Mouse (Mus musculus): ENCODE results near the gene Neurod2. TPM values are rescaled to one million over a fixed set of nuclear protein-coding genes. Genes with fewer than 3 reads are reported as not detected.

The Neurod2 gene
- total RNA-seq, 1 experiment: not detected

DNA sequence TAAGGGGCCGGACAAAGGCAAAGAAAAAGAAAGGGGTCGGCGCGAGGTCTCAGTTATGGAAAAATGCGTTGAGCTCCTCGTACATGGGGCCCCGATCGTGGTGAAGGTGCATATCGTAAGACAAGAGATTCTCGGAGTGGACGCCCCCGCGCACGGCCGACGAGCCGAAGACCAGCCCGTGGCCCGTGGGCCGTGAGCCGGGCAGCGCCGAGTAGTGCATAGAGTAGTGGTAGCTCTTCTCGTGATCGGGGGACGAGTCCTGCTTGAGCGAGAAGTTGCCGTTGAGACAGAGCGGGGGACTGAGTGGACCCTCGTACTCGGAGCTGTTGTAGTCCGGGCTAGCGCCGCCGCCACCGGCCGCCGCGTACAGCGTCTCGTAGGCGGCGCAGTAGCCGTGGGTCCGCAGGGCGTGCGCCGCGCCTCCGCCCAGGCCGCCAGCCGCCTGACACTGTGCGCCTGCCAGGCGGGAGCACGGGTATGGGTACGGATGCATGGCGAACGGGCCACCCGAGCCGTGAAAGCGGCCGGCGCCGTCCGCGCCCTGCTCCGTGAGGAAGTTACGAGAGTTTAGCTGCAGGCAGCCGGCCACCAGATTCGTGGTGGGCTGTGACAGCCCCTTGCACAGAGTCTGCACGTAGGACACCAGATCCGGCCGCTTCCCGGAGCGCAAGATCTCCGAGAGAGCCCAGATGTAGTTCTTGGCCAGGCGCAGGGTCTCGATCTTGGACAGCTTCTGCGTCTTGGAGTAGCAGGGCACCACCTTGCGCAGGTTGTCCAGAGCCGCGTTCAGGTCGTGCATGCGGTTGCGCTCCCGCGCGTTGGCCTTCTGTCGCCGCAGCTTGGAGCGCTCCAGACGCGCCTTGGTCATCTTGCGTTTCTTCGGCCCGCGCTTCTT, 2.1 kb downstream of the Neurod2 start:
- Histone ChIP-seq H3K27ac (ENCODE audit: insufficient read depth, low read depth, low read length, poor library complexity, severe bottlenecking) (no peak overlapping the region), H3K4me1 (ENCODE audit: control insufficient read depth in 2 of 2, insufficient read depth in 2 of 2, low read length in 2 of 2, poor library complexity in 1 of 2) (peaks cover 0 to 4% of the 10 kb centered on the region in 2 experiments; a peak in 1 of 4 replicates), H3K4me3 (ENCODE audit: insufficient read depth in 1 of 2, low read depth in 1 of 2, low read length in 2 of 2, poor library complexity in 1 of 2, severe bottlenecking in 1 of 2) (peak overlapping the region; percentile 47 to 56; a peak in 3 of 4 replicates), H3K9me3 (ENCODE audit: control insufficient read depth, insufficient read depth, low read depth, low read length) (no peaks in the 10 kb centered on the region), H3K9ac (ENCODE audit: insufficient read depth, low read depth, low read length, poor library complexity, severe bottlenecking) (peak overlapping the region; percentile 0; the same call in 1 of the 2 replicates), H3K36me3 (ENCODE audit: control insufficient read depth, insufficient read depth, low read length, poor library complexity, severe bottlenecking) (no peaks in the 10 kb centered on the region)
- TF ChIP-seq ZC3H11A (IDR thresholded peaks at IDR 0.05; ENCODE audit: borderline replicate concordance, low read depth, low read length) (no peak), HCFC1 (IDR thresholded peaks at IDR 0.05; ENCODE audit: borderline replicate concordance, insufficient read depth, low read length) (no peak), ZNF384 (IDR thresholded peaks at IDR 0.05; ENCODE audit: low read depth, low read length) (no peak), MAFK (IDR thresholded peaks at IDR 0.05; ENCODE audit: insufficient read depth, low read depth, low read length) (no peak), CHD2 (IDR thresholded peaks at IDR 0.05; ENCODE audit: low read depth, low read length) (no peak)
- in situ Hi-C loops (cut with MboI; ENCODE audit: low sequenced_read_pairs in 2 of 2, unreplicated experiment in 2 of 2): no loop called here
- no peak for DNase-seq (ENCODE audit: low read depth, low spot score)

DNA sequence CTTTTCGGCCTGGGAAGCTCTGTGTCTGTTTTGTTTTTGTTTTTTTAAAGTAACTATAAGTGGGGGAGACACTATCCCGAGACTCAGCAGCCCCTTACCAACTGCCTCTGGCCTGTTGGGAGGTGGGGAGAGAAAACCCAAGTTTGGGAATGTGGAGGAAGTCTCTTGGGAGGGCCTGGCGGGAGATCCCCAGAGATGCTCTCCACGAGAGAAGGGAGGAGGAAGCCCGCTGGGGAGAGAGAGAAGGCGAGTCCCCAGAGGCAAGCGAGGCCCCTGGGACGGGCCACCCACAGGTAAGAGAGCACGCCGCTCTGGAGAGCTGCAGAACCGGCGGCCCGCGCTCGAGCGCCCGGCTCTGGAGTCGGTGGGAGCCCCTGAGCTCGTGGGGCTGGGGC, 2.7 kb downstream of the Neurod2 start:
- Histone ChIP-seq H3K9ac (ENCODE audit: insufficient read depth, low read depth, low read length, poor library complexity, severe bottlenecking) (0 out of 2 replicates have a peak overlapping the region, but pooled peaks have one; percentile 0), H3K9me3 (ENCODE audit: control insufficient read depth, insufficient read depth, low read depth, low read length) (no peaks in the 10 kb centered on the region), H3K4me1 (ENCODE audit: control insufficient read depth in 2 of 2, insufficient read depth in 2 of 2, low read length in 2 of 2, poor library complexity in 1 of 2) (peaks cover 0 to 4% of the 10 kb centered on the region in 2 experiments; a peak in 1 of 4 replicates), H3K4me3 (ENCODE audit: insufficient read depth in 1 of 2, low read depth in 1 of 2, low read length in 2 of 2, poor library complexity in 1 of 2, severe bottlenecking in 1 of 2) (peak overlapping the region in 1 of 2 experiments; percentile 56; a peak in 1 of 4 replicates), H3K27ac (ENCODE audit: insufficient read depth, low read depth, low read length, poor library complexity, severe bottlenecking) (no peak overlapping the region), H3K36me3 (ENCODE audit: control insufficient read depth, insufficient read depth, low read length, poor library complexity, severe bottlenecking) (no peaks in the 10 kb centered on the region)
- in situ Hi-C loops (cut with MboI; ENCODE audit: low sequenced_read_pairs in 2 of 2, unreplicated experiment in 2 of 2): no loop called here
- DNase-seq (ENCODE audit: low read depth, low spot score): no peak
- TF ChIP-seq ZC3H11A (IDR thresholded peaks at IDR 0.05; ENCODE audit: borderline replicate concordance, low read depth, low read length) (no peak), MAFK (IDR thresholded peaks at IDR 0.05; ENCODE audit: insufficient read depth, low read depth, low read length) (no peak), HCFC1 (IDR thresholded peaks at IDR 0.05; ENCODE audit: borderline replicate concordance, insufficient read depth, low read length) (no peak), ZNF384 (IDR thresholded peaks at IDR 0.05; ENCODE audit: low read depth, low read length) (no peak), CHD2 (IDR thresholded peaks at IDR 0.05; ENCODE audit: low read depth, low read length) (no peak)

DNA sequence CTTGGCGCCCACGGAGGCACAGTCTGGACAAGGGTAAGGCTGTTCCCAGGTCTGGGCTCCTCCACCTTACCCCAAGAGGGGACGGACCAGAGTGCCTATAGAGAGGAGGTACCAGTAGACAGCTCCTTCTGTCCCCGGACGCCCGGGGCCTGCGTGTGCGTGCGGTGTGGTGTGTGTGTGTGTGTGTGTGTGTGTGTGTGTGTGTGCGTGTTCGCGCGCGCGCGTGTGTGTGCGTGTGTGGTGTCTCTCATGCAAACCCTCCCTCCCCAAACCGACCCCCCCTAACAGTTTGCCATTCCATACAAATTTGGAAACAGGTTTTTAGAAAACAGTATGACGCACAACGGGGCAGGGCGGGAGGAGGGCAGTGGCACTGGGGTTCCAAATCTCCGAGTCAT, 3.6 kb downstream of the Neurod2 start:
- no peak for DNase-seq (ENCODE audit: low read depth, low spot score)
- peaks cover 0 to 4% of the 10 kb centered on the region in 2 experiments; a peak in 1 of 4 replicates for H3K4me1 ChIP-seq (ENCODE audit: control insufficient read depth in 2 of 2, insufficient read depth in 2 of 2, low read length in 2 of 2, poor library complexity in 1 of 2)
- H3K36me3 ChIP-seq (ENCODE audit: control insufficient read depth, insufficient read depth, low read length, poor library complexity, severe bottlenecking): no peaks in the 10 kb centered on the region
- H3K9ac ChIP-seq (ENCODE audit: insufficient read depth, low read depth, low read length, poor library complexity, severe bottlenecking): no peak overlapping the region
- H3K9me3 ChIP-seq (ENCODE audit: control insufficient read depth, insufficient read depth, low read depth, low read length): no peaks in the 10 kb centered on the region
- in situ Hi-C loops (cut with MboI; ENCODE audit: low sequenced_read_pairs in 2 of 2, unreplicated experiment in 2 of 2): no loop called here
- no peak for TF ChIP-seq ZNF384 (IDR thresholded peaks at IDR 0.05; ENCODE audit: low read depth, low read length)
- no peak for TF ChIP-seq ZC3H11A (IDR thresholded peaks at IDR 0.05; ENCODE audit: borderline replicate concordance, low read depth, low read length)
- no peak for TF ChIP-seq CHD2 (IDR thresholded peaks at IDR 0.05; ENCODE audit: low read depth, low read length)
- no peak for TF ChIP-seq HCFC1 (IDR thresholded peaks at IDR 0.05; ENCODE audit: borderline replicate concordance, insufficient read depth, low read length)
- TF ChIP-seq MAFK (IDR thresholded peaks at IDR 0.05; ENCODE audit: insufficient read depth, low read depth, low read length): no peak
- no peak overlapping the region for H3K4me3 ChIP-seq (ENCODE audit: insufficient read depth in 1 of 2, low read depth in 1 of 2, low read length in 2 of 2, poor library complexity in 1 of 2, severe bottlenecking in 1 of 2)
- H3K27ac ChIP-seq (ENCODE audit: insufficient read depth, low read depth, low read length, poor library complexity, severe bottlenecking): no peak overlapping the region

DNA sequence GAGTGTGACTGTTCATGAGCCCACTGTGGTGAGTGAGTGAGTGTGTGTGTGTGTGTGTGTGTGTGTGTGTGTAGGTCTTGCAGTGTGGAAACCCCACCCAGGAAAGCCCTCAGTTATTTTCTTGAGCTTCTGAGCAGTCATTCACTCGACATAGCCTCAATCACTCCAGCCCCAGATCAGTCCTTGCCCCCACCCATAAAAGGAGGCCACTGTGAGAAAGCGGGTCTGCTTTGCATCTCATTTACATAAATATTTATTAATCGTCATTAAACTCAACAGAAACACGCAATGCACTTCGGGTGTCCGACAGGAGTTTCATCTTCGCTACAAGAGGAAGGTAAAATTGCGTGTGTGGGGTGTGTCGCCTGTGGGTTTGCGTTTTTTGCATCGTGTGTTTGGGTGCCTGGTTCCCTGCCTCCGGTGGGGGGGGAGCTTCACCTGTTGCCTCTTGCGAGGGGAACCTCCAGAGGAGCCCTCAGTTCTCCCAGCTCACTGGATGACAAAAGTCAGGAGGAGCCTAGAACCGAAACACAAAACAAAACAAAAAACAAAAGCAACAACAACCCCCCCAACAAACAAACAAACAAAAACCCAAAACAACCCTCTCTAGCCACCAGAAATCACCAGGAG, 4.1 kb downstream of the Neurod2 start:
- in situ Hi-C loops (cut with MboI; ENCODE audit: low sequenced_read_pairs in 2 of 2, unreplicated experiment in 2 of 2): no loop called here
- Histone ChIP-seq H3K36me3 (ENCODE audit: control insufficient read depth, insufficient read depth, low read length, poor library complexity, severe bottlenecking) (no peaks in the 10 kb centered on the region), H3K27ac (ENCODE audit: insufficient read depth, low read depth, low read length, poor library complexity, severe bottlenecking) (no peak overlapping the region), H3K9me3 (ENCODE audit: control insufficient read depth, insufficient read depth, low read depth, low read length) (no peaks in the 10 kb centered on the region), H3K4me1 (ENCODE audit: control insufficient read depth in 2 of 2, insufficient read depth in 2 of 2, low read length in 2 of 2, poor library complexity in 1 of 2) (peaks cover 0 to 4% of the 10 kb centered on the region in 2 experiments; a peak in 1 of 4 replicates), H3K9ac (ENCODE audit: insufficient read depth, low read depth, low read length, poor library complexity, severe bottlenecking) (no peak overlapping the region), H3K4me3 (ENCODE audit: insufficient read depth in 1 of 2, low read depth in 1 of 2, low read length in 2 of 2, poor library complexity in 1 of 2, severe bottlenecking in 1 of 2) (no peak overlapping the region)
- DNase-seq (ENCODE audit: low read depth, low spot score): no peak
- TF ChIP-seq MAFK (IDR thresholded peaks at IDR 0.05; ENCODE audit: insufficient read depth, low read depth, low read length): no peak
- TF ChIP-seq CHD2 (IDR thresholded peaks at IDR 0.05; ENCODE audit: low read depth, low read length): no peak
- no peak for TF ChIP-seq ZNF384 (IDR thresholded peaks at IDR 0.05; ENCODE audit: low read depth, low read length)
- no peak for TF ChIP-seq ZC3H11A (IDR thresholded peaks at IDR 0.05; ENCODE audit: borderline replicate concordance, low read depth, low read length)
- TF ChIP-seq HCFC1 (IDR thresholded peaks at IDR 0.05; ENCODE audit: borderline replicate concordance, insufficient read depth, low read length): no peak
